Mouse (Mus musculus): Measurements from ENCODE around the gene Zbtb38.

Gene Zbtb38

DNA sequence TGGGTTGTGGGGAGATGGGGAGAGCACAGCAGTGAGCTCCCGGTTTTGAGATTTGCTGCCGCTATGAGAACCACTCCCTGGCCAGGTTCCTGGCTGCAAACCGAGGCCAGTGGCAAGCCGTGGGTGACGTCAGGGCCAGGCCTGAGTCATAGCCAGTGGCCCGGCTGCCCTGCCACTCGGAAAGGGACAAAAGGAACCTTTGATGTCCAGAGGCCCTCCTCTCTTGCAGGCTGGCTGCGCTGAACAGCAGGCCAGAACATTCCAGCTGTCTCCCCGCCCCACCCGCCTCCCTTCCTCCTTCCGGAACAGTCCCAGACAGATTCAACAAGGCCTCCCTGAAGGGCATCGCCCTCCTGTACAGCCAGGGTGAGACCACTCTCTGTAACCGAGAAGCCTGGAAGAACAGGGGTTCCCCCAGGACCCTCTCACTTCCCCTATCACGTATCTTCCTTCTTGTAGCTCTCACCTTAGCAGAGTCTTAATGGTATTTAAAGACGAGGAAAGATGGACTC lies at the start of gene Zbtb38:
TSS of gene Zbtb38 (minus strand) at position 229 of the 512 bp plus-strand sequence.
- peak; percentile 87 for DNase-seq (ENCODE audit: low read depth, low spot score)

DNA sequence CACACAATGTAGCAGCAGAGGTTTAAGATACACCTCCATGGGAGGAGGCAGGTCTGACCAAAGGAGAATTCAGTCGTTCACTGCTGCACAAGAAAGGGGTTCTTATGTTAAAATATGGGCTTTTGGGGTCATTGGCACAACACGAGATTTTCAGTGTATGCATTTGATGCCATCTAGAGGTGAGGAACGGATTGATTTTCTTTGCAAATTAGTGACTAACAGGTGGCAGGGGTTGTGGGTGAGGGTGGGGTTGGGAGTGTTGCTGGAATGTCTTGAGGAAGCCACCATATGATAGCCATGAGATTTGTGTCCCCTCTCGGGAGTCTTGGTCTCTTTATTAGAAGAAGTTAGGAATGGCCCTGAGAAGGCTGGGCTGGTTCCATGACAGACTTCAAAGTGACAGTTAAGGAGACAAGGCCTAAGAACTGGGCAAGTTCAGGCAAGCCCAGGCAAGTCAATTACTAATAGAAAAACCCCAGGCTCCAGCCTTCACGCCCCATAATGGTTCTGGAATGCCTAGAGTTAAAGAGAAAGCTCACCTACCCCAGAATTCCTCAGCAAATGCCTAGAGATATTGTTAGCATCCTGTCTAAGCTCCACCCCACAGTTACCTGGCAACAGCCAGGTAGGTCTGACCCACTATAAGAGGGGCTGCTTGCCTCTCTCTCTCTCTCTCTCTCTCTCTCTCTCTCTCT lies 47.6 kb upstream of the Zbtb38 start:
- DNase-seq (ENCODE audit: low read depth, low spot score), result peak; percentile 86

- no peak for DNase-seq (ENCODE audit: low read depth, low spot score)
Observed at GRCm38 (mm10) chr9:96797311-96797710, 44.7 kb upstream of the Zbtb38 start.

GRCm38 (mm10) chr9:96795399-96795928 lies 42.8 kb upstream of the Zbtb38 start:
- DNase-seq (ENCODE audit: low read depth, low spot score), result peak; percentile 81

DNA sequence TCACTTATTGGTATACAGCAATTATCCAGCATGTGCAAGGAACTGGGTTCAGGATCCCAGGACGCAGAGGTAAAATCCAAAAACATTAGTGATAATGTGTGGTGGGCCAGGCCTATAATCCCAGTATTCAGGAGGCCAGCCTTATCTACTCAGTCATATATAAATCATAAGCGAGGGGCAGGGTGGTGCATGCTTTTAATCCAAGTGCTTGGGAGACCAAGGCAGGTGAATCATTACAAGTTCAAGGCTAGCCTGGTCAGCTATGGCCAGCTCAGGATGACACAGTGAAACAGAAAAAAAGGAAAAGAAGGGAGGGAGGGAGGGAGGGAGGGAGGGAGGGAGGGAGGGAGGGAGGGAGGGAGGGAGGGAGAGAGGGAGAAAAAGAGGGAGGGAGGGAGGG lies 42.0 kb upstream of the Zbtb38 start:
- DNase-seq (ENCODE audit: low read depth, low spot score), result no peak

- DNase-seq (ENCODE audit: low read depth, low spot score), result no peak
Observed at GRCm38 (mm10) chr9:96792543-96792942, 39.9 kb upstream of the Zbtb38 start.

DNA sequence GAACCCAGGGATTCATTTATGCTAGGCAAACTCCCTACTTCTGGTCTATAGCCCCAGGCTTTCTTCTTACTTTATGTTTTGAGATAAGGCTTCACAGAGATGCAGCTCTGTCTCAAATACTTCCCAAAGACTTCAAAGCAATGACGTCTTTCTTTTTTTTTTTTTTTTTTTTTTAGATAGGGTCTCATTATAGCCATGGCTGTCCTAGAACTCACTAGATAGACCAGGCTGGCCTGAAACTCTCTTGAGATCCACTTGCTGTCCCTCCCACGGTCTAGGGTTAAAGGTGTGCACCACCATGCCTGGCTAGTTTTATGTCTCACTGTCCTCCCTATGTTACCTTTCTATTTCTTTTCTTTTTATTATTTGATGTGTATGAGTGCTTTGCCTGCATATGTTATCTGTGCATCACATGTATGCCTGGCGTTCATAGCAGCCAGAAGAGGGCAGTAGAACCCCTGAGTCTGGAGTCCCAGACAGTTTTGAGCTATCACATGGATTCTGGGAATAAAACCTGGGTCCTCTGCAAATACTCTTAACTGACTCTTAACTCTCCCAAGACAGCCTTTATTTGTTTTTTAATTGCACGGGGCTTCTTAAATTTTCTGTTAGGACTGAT lies 37.9 kb upstream of the Zbtb38 start:
- peak; percentile 85 for DNase-seq (ENCODE audit: low read depth, low spot score)

GRCm38 (mm10) chr9:96789906-96790305 lies 37.3 kb upstream of the Zbtb38 start:
- no peak for DNase-seq (ENCODE audit: low read depth, low spot score)

DNA sequence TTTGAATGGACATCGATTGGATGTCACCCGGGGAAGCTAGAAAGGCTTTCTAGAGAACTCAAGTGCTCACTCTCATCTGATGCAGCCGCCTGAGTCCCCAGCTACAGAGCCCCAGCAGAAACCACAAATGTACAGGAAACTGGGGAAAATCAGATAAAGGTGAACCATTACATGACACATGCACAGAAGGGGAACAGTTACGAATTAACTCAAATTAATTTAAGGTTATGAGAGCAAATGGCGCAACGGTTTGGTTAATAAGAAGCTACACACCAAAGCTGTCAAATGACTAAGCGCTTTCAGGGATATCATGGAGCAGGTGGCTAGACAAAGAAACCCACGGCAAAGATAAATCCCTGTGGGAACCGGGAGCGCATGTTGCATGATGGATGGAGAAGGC lies 35.2 kb upstream of the Zbtb38 start:
- DNase-seq (ENCODE audit: low read depth, low spot score), result no peak

DNA sequence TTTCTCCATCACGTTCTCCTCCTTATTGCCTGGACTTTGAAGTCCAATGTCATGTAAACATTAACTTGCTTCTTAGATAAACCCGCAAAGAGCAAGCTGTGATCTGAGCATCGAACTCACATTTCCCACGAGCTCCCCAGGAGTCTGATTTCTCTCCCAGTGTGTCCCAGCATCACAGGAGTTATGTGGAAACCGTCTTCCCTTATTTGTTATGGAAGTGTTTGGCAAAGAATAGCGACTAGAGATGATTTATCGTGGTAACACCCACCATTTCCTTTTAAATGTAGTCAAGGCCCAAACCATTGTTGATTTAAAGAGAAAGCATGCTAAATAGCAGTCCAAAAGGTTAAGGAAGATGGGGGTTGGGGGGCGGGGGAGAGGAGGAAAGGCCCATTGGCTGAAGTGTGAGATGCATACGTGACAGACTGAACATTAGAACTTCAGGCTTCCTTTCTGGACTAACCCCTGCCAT lies 33.3 kb upstream of the Zbtb38 start:
- DNase-seq (ENCODE audit: low read depth, low spot score), result no peak

GRCm38 (mm10) chr9:96785187-96785586 lies 32.6 kb upstream of the Zbtb38 start:
- DNase-seq (ENCODE audit: low read depth, low spot score), result no peak

- DNase-seq (ENCODE audit: low read depth, low spot score), result no peak
Observed at GRCm38 (mm10) chr9:96783667-96784066, 31.0 kb upstream of the Zbtb38 start.

DNA sequence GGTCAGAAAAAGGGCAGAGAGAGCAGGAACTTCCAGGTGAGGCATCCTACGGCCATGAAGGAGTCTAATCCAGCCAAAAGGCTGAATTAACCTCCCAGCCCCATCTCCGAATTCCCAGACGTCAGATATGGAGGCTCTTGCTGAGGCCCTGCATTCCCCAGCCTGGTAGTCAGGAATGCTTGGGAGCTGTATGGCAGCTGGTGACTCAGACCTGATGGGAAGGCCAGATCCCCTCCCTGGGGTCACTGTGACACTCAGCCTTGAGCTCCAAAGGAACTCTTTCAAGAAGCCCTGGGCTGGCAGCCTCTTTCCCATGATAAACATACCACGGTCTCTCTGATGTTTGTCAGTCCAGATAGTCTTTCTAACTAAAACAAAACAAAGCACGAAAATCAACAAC lies 30.6 kb upstream of the Zbtb38 start:
- no peak for DNase-seq (ENCODE audit: low read depth, low spot score)

DNA sequence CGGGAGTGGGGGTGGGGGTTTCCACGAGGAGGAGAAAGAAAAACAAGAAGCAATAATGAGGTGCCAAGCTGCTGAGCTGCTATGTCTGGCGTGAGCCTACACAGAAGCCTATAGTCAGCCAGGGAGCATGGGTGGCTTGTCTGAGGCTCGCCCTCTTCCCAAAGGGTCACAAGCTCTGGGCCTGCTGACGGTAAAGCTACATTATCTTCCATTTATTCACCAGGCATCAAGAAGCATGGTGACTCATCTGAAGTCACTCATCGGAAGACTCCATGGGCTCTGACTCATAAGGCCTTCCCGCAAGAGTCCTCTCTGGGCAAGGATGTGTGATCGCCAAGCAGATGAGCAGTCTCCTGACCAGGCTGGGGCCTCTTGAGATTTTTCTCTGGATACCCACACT lies 29.4 kb upstream of the Zbtb38 start:
- no peak for DNase-seq (ENCODE audit: low read depth, low spot score)

GRCm38 (mm10) chr9:96773146-96773545 lies 20.5 kb upstream of the Zbtb38 start:
- DNase-seq (ENCODE audit: low read depth, low spot score), result peak; percentile 70

DNA sequence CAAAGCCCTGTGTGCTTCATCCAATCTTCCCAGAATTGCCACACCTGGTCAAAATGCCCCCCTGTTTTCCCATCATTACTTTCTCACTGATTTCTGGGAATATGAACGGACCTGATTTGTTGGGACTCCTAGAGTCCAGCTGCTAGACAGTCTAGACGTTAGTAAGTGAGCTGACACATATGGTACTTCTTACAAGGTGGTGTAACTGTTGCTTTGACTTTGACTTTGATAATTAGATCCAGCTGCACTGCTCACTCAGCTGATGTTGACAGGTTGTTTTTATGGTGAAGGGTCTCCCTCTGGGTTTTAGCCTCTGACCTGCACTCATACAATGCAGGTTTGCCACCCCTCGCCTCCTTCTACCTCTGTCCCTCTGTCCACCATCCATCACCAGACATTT lies 17.8 kb upstream of the Zbtb38 start:
- DNase-seq (ENCODE audit: low read depth, low spot score), result no peak

DNA sequence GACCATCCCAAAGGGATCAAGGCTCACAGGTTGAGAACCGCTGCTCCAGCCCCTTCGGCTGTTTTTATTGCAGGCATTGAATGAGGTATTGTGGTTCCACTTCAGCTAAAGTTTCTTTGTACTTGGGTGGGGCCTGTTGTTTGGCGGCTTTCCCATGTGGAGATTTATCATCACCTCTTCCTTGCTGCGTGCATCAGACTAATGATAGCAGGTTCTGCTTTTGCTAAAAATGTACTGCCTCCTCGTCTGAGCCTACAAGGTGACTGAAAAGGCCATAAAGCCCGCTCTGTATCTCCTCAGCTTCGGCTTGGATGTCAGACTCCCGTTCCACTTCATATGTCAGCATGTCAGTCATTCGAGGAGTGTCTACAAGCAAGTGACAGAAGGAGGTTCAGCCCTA lies 17.0 kb upstream of the Zbtb38 start:
- no peak for DNase-seq (ENCODE audit: low read depth, low spot score)

DNA sequence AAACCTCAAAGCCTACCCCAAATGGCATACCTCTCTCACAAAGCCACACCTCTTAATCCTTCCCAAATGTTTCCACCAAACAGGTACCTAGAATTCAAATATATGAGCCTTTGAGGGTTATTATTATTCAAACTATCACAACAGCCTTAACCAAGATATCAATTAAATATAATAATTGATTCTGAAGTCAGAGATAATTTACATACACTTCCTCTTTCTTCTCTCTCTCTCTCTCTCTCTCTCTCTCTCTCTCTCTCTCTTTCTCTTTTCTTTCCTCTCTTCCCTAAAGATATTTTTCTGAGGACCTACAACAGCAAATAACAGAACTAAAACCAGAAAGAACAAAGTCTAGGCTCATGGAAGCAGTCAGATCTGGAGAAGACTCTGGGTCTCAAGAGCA lies 15.2 kb upstream of the Zbtb38 start:
- DNase-seq (ENCODE audit: low read depth, low spot score), result no peak

- no peak for DNase-seq (ENCODE audit: low read depth, low spot score)
Observed at GRCm38 (mm10) chr9:96766078-96766477, 13.4 kb upstream of the Zbtb38 start.

DNA sequence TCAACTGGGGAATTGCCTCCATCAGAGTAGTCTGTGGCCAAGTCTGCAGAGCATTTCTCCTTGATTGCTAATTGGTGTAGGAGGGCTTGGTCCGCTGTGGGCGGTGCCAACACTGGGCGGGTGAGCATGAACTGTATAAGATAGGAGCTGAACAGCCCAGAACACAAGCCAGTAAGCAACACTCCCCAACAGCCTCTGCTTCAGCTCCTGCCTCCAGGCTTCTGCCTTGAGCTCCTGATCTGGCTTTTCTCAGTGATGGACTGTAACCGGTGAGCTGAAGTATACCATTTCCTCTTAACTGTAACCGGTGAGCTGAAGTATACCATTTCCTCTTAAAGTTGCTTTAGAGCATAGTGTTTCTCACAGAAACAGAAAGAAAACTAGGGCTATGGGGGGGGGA lies 12.8 kb upstream of the Zbtb38 start:
- peak; percentile 24 for DNase-seq (ENCODE audit: low read depth, low spot score)

DNA sequence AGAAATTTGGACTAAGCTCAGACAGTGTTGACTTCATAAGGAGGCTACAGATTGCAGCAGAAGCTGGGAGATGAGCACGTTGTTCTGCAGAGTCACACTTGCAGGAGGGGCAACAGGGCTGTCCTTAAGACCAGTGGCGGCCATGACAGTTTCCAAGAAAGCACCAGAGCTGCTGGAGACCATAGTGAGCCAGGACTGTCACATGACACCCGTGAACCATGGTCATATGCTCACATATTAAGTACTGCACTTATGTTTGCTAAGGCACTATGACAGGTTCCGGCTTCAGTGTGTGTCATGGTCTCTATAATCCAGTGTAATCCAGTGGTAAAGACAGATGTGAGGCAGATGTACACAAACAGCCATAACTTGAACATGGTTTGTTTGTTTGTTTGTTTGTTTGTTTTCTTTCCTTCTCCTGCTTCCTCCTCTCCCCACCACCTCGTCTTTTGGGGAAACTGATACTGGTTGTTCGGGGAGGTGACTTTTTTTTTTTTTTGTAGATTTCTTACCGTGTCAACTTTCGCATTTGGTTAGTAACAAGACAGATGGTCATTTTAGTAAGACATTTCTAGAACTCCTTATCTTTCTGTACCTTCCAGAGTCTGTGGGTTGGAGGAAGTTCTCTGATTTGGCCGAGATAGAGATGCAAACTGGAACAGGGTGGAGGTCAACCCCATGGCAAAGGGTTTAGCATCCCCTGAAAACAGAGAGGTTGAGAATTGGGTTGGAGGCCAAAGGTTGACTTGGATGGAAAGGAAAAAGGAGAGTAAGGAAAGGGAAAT lies 11.4 kb upstream of the Zbtb38 start:
- DNase-seq (ENCODE audit: low read depth, low spot score), result no peak

DNA sequence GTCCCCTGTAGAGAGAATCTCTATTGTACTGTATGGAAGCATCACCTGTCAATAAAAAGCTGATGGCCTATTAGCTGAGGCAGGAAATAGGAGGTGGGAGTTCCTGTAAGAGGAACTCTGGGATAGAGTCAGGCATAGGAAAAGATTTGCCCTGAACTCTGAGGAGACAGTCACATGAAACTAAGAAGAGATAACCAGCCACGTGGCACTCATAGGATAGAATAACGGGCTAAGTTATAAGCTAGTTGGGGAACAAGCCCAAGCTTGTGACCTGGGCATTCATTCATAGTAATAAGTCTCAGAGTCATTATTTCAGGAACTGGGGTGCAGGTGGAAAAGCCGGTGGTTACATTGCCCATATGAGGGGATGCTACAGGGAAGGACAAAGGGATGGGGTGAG lies 10.4 kb upstream of the Zbtb38 start:
- DNase-seq (ENCODE audit: low read depth, low spot score), result no peak
